Mouse (Mus musculus): ENCODE measurements around the gene Ncstn.

- no peak for TF ChIP-seq POLR2A (IDR thresholded peaks at IDR 0.05; ENCODE audit: extremely low read depth, insufficient read depth, low read length)
- TF ChIP-seq CTCF (IDR thresholded peaks at IDR 0.05; ENCODE audit: extremely low read depth, insufficient read depth, low read length): no peak
These were observed 29.8 kb downstream of the Ncstn start for GRCm38 (mm10) chr1:172052766-172053279.

Data from cortical plate, adult 2 months (tissue).